Mouse (Mus musculus) neural tube, embryonic 14.5 days (tissue): ENCODE measurements around the gene Tcte2. TPM values are rescaled to one million over a fixed set of nuclear protein-coding genes. Genes with fewer than 3 reads are reported as not detected.

ENCODE experiments used
- ATAC-seq: fragments of 200-750 bp; cut with Nextera tagmentation; 2 replicates; pipeline ENCODE4 v1.8.0; 2017; ENCODE audit warnings: low read depth, mild to moderate bottlenecking, moderate TSS enrichment, moderate library complexity
- H3K27ac ChIP-seq: fragments of 300-500 bp; sonication (generic); 2 replicates; pipeline ENCODE4 v1.5.1; 2014; ENCODE audit warnings: low read depth, mild to moderate bottlenecking, control low read depth, low read length, moderate library complexity, mixed read lengths
- H3K27me3 ChIP-seq: fragments of 300-500 bp; sonication (generic); 2 replicates; pipeline ENCODE4 v1.6.1; 2014; ENCODE audit warnings: low read length; ENCODE audit not compliant: control insufficient read depth, insufficient read depth
- H3K36me3 ChIP-seq: fragments of 300-500 bp; sonication (generic); 2 replicates; pipeline ENCODE4 v1.6.1; 2014; ENCODE audit warnings: low read length, mixed read lengths; ENCODE audit not compliant: control insufficient read depth, insufficient read depth
- H3K4me1 ChIP-seq: fragments of 300-500 bp; sonication (generic); 2 replicates; pipeline ENCODE4 v1.6.1; 2014; ENCODE audit warnings: low read length; ENCODE audit not compliant: control insufficient read depth, insufficient read depth
- H3K4me2 ChIP-seq: fragments of 300-500 bp; sonication (generic); 2 replicates; pipeline ENCODE4 v1.6.1; 2014; ENCODE audit warnings: mild to moderate bottlenecking, low read depth, low read length, control low read depth
- H3K4me3 ChIP-seq: fragments of 300-500 bp; sonication (generic); 2 replicates; pipeline ENCODE4 v1.5.1; 2014; ENCODE audit warnings: low read depth, low read length, control low read depth, mixed read lengths
- H3K9ac ChIP-seq: fragments of 300-500 bp; sonication (generic); replicated peaks from 2 replicates; pipeline ENCODE4 v1.6.1; 2014; ENCODE audit warnings: low read depth, mild to moderate bottlenecking, control low read depth, low read length, mixed read lengths
- H3K9me3 ChIP-seq: fragments of 300-500 bp; sonication (generic); 2 replicates; pipeline ENCODE4 v1.6.1; 2016; ENCODE audit warnings: low read length; ENCODE audit not compliant: control insufficient read depth
- WGBS: fragments of 180-500 bp; shearing (Covaris S2); extraction: QIAGEN DNeasy Blood & Tissue Kit; methylation state at CpG from one replicate; pipeline ENCODE4 v1.1.7; 2014; 5-methylcytosine and 5-hydroxymethylcytosine counted together
- polyA plus RNA-seq: library from polyadenylated mRNA; unstranded; fragments of >200 nt; fragmentation: Nextera tagmentation; extraction: Ambion mirVana; gene quantifications from 2 replicates; pipeline ENCODE4 v1.2.1, GENCODE M21; 2014

The Tcte2 gene
- polyA plus RNA-seq, 1 experiment from 2014 or later: 31.1 TPM

DNA sequence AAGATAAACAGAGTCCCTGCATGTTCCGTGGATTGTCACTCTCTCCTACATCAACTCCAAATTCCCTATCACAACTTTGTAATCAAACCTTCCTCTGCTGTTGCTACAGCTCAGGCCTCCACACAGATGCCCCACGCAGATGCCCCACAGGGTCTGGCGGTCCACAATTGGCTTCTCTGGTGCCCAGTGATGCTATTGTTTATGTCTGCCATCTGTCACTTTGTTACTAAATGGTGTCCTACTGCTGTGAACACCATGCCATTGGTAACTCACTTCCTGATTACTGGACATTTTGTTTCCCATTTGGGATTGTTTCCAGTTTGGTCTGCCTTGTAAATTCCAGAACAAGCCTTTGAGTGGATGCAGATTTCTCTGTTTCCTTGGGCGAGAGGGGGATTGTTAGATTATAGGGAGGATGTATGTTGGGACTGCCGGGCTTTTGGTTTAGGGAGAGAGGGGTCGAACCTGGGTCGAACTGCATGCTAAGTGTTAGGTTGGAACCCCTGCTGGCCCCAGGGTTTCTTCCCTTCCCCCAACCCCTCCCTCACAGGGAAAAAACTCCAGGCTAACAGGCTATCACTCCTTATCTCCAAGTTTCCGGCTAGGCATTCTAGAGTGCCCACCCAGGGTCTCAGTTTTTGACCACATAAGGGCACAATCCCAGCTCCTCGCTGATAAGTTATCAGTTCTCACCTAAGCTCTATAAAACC is 57.9 kb downstream of the Tcte2 start:
- no peaks in the 10 kb centered on the region for H3K9me3 ChIP-seq
- H3K27ac ChIP-seq: no peak overlapping the region
- no peak overlapping the region for H3K4me3 ChIP-seq
- no peaks in the 10 kb centered on the region for H3K27me3 ChIP-seq
- no peak overlapping the region for H3K4me2 ChIP-seq
- no peak overlapping the region for H3K9ac ChIP-seq
- 34% methylated on average over 9 of the region's 9 CpGs for WGBS
- no peak for ATAC-seq
- H3K4me1 ChIP-seq: no peaks in the 10 kb centered on the region
- no peaks in the 10 kb centered on the region for H3K36me3 ChIP-seq

- ATAC-seq: peak; percentile 52; the same call in 1 of the 2 replicates
- Histone ChIP-seq H3K4me2 (no peak overlapping the region), H3K36me3 (no peaks in the 10 kb centered on the region), H3K27ac (peak overlapping the region; percentile 36; the same call in 1 of the 2 replicates), H3K27me3 (no peaks in the 10 kb centered on the region), H3K9me3 (no peaks in the 10 kb centered on the region), H3K4me1 (no peaks in the 10 kb centered on the region), H3K9ac (no peak overlapping the region), H3K4me3 (no peak overlapping the region)
- 13% methylated on average over 4 of the region's 4 CpGs for WGBS
Observed at GRCm38 (mm10) chr17:13700131-13701016, 61.3 kb downstream of the Tcte2 start.

DNA sequence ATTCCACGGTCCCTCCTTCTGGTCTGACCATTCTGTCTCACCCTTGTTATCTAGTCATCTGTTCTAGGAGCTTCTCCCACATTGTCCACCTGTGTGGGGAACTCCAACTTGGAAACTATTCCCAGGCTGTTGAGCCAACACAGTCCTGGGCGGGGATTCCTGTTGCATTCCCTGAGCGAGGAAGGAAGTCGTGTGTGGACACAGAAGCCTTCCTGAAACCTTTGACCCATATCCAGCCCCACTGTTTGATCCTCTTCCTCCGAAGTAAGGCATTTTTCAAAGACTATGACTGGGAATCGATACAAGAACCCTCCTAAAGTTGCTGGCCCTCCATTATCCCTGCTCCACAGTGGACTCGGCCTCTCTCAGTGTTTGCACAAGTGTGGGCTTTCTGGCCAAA is 61.9 kb downstream of the Tcte2 start:
- H3K4me1 ChIP-seq: no peaks in the 10 kb centered on the region
- no peak for ATAC-seq
- H3K9me3 ChIP-seq: no peaks in the 10 kb centered on the region
- peak overlapping the region; percentile 36; the same call in 1 of the 2 replicates for H3K27ac ChIP-seq
- no peak overlapping the region for H3K9ac ChIP-seq
- no peak overlapping the region for H3K4me2 ChIP-seq
- H3K36me3 ChIP-seq: no peaks in the 10 kb centered on the region
- H3K27me3 ChIP-seq: no peaks in the 10 kb centered on the region
- H3K4me3 ChIP-seq: no peak overlapping the region
- WGBS: 58% methylated on average over 7 of the region's 7 CpGs

DNA sequence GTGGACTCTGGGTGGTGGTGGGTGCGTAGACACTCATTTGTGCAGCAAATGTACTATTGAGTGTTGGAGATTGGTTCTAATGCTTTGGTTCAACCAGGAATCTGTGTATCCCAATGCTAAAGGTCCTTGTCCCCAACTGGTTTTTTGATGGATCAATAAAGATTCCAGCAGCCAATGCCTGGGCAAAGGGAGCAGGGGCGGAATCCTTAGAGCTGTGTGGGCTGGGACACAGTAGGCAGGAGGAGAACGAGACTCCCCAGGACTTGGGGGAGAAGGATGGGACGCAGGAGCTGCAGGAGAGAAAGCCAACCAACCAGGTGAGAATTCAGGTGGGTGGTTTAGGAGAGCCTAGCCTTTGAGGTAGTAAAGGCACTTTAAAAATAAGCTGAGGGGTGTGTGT is 63.4 kb downstream of the Tcte2 start:
- H3K4me3 ChIP-seq: no peak overlapping the region
- H3K27ac ChIP-seq: no peak overlapping the region
- ATAC-seq: no peak
- H3K36me3 ChIP-seq: no peaks in the 10 kb centered on the region
- H3K9me3 ChIP-seq: no peaks in the 10 kb centered on the region
- 94% methylated on average over 4 of the region's 4 CpGs for WGBS
- no peaks in the 10 kb centered on the region for H3K4me1 ChIP-seq
- H3K9ac ChIP-seq: no peak overlapping the region
- H3K4me2 ChIP-seq: no peak overlapping the region
- no peaks in the 10 kb centered on the region for H3K27me3 ChIP-seq

DNA sequence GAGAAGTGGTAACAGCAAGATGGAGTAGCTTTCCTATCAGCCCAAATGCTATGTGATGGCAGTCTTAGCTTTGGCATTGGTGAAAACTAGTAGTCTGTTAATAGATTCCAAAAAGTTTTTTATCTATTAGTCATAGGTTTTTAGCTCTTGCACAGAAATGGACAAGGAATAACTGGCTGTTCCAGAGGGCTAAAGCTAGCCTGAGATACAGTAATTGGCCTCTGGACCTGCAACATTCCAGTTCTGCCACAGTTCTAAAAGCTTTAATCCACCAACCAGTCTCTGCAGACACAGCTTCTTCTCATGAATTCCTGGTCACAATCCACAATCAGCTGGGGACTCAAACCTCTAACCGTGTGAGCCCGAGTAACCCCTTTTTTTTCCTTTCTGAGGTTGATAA is 64.0 kb downstream of the Tcte2 start:
- no peaks in the 10 kb centered on the region for H3K9me3 ChIP-seq
- H3K4me3 ChIP-seq: no peak overlapping the region
- H3K4me1 ChIP-seq: no peaks in the 10 kb centered on the region
- whole genome bisulfite sequencing: 91% methylated on average over 2 of the region's 2 CpGs
- no peak overlapping the region for H3K27ac ChIP-seq
- H3K4me2 ChIP-seq: no peak overlapping the region
- H3K27me3 ChIP-seq: no peaks in the 10 kb centered on the region
- no peak overlapping the region for H3K9ac ChIP-seq
- no peak for ATAC-seq
- H3K36me3 ChIP-seq: no peaks in the 10 kb centered on the region

DNA sequence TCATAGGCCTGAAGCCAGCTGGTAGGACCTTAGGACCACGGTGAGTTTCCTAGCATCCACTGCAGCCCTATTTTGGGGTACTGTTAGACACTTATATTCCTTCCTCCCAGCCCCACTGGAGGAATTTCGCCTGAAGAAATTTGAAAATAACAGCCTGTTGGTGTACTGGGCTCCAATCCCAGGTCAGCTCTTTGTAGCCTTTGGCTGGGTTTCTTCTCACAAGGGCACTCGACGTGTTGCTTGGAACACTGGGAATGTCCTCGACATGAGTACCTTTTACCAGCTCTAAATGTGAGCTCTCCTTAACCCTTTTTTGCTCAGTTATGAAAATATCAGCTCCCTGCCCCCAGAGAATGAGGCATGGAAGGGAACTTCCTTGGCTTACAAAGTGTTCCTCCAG is 65.7 kb downstream of the Tcte2 start:
- Histone ChIP-seq H3K9ac (no peak overlapping the region), H3K4me3 (no peak overlapping the region), H3K4me1 (no peaks in the 10 kb centered on the region), H3K9me3 (no peaks in the 10 kb centered on the region), H3K27ac (no peak overlapping the region), H3K36me3 (no peaks in the 10 kb centered on the region), H3K27me3 (no peaks in the 10 kb centered on the region), H3K4me2 (no peak overlapping the region)
- ATAC-seq: no peak
- 88% methylated on average over 5 of the region's 5 CpGs for WGBS

GRCm38 (mm10) chr17:13695211-13695610 is 66.4 kb downstream of the Tcte2 start:
- no peak for ATAC-seq
- H3K4me1 ChIP-seq: no peaks in the 10 kb centered on the region
- H3K4me2 ChIP-seq: no peak overlapping the region
- no peaks in the 10 kb centered on the region for H3K36me3 ChIP-seq
- no peaks in the 10 kb centered on the region for H3K9me3 ChIP-seq
- no peak overlapping the region for H3K27ac ChIP-seq
- no peak overlapping the region for H3K9ac ChIP-seq
- H3K27me3 ChIP-seq: no peaks in the 10 kb centered on the region
- WGBS: 98% methylated on average over 2 of the region's 2 CpGs
- no peak overlapping the region for H3K4me3 ChIP-seq

GRCm38 (mm10) chr17:13694181-13694580 is 67.4 kb downstream of the Tcte2 start:
- H3K36me3 ChIP-seq: no peaks in the 10 kb centered on the region

GRCm38 (mm10) chr17:13687656-13688055 is 74.0 kb downstream of the Tcte2 start:
- no peaks in the 10 kb centered on the region for H3K27me3 ChIP-seq
- no peak overlapping the region for H3K4me3 ChIP-seq
- H3K9ac ChIP-seq: no peak overlapping the region
- H3K9me3 ChIP-seq: no peaks in the 10 kb centered on the region
- no peaks in the 10 kb centered on the region for H3K4me1 ChIP-seq
- WGBS: 86% methylated on average over 1 of the region's 1 CpGs
- no peak overlapping the region for H3K27ac ChIP-seq
- ATAC-seq: no peak
- no peaks in the 10 kb centered on the region for H3K36me3 ChIP-seq
- H3K4me2 ChIP-seq: no peak overlapping the region

More at GRCm38 (mm10) chr17:13694181-13694580, 67.4 kb downstream of the Tcte2 start:
- no peak overlapping the region for H3K4me3 ChIP-seq
- 100% methylated on average over 1 of the region's 1 CpGs for WGBS
- no peak overlapping the region for H3K4me2 ChIP-seq
- H3K4me1 ChIP-seq: no peaks in the 10 kb centered on the region
- H3K27ac ChIP-seq: no peak overlapping the region
- ATAC-seq: no peak
- no peaks in the 10 kb centered on the region for H3K27me3 ChIP-seq
- H3K9me3 ChIP-seq: no peaks in the 10 kb centered on the region
- H3K9ac ChIP-seq: no peak overlapping the region
